Mouse (Mus musculus): ENCODE measurements around the gene Ano4.

DNA sequence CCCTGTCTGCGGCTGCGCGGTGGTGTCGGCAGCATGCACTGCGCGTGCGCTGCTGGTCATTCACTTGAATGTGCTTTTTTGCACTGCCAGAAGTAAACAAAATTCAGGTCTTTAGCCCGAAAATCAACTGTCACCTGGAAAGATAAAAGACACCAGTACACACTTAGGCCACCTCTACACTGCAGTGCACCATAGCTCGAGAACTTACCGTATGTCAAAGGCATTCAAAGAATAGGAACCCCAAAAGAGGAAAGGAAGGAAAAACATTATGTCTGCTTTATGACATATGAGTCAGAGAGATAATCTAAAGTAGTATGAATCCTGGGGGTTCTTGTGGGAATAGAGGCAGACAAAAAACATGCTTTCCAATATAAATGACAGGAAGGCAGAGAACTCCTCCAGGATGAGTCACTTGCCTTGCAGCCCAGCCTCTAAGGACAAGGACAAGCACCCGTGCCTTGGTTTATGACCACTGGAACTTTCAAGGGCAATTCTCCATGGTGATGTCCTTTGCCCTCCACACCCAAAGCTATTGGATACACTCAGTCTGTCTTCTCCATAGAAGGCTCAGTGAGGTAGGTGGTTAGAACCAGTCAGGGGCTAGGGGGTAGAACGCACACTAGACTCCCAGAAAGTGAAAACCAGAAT lies 394.8 kb downstream of the Ano4 start:
- TF ChIP-seq POLR2A (IDR thresholded peaks at IDR 0.05; ENCODE audit: insufficient read length, low read depth) (no peak), TCF12 (IDR thresholded peaks at IDR 0.05; ENCODE audit: insufficient read depth, poor library complexity, severe bottlenecking) (no peak), MAX (IDR thresholded peaks at IDR 0.05; ENCODE audit: low read depth) (no peak), E2F4 (IDR thresholded peaks at IDR 0.05; ENCODE audit: insufficient read depth) (no peak), MYOG (IDR thresholded peaks at IDR 0.05; ENCODE audit: control insufficient read depth in 1 of 3, insufficient read depth in 1 of 3, insufficient read length in 2 of 3, low read depth in 2 of 3) (no peak), POLR2AphosphoS2 (IDR thresholded peaks at IDR 0.05; ENCODE audit: insufficient read length, low read depth) (no peak), USF1 (IDR thresholded peaks at IDR 0.05; ENCODE audit: low read depth) (no peak), SRF (IDR thresholded peaks at IDR 0.05; ENCODE audit: control insufficient read depth, insufficient read length, low read depth) (no peak), MYOD1 (IDR thresholded peaks at IDR 0.05; ENCODE audit: control insufficient read depth in 1 of 3, insufficient read length in 2 of 3, low read depth in 2 of 3) (no peak), CEBPB (IDR thresholded peaks at IDR 0.05; ENCODE audit: insufficient read depth, poor library complexity, severe bottlenecking) (no peak), REST (IDR thresholded peaks at IDR 0.05; ENCODE audit: insufficient read depth, insufficient read length) (no peak), TCF3 (IDR thresholded peaks at IDR 0.05; ENCODE audit: insufficient read length, low read depth) (no peak)
